Mouse (Mus musculus): ENCODE results near the gene Dgcr8.

DNA sequence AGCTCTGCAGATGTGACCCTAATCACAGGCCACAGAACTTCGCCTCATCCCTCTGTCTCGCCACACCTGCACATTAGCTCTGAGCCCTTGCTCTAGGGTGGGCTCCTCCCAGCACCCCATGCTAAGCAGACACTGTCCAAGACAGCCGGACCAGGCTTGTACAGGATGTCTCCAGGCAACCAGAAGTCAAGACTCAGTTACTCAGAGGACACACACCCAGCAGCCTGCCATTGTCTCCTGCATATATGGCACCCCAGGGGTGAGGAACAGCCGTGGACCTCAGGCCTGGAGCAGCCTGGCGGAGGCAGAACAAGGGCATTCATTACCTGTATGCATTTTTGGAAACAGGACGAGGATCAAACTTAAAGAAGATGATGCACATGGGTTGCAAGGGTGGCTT is 35.0 kb upstream of the Dgcr8 start:
- TF ChIP-seq CTCF (IDR thresholded peaks at IDR 0.05; ENCODE audit: low read depth, low read length) (no peak), POLR2A (IDR thresholded peaks at IDR 0.05; ENCODE audit: extremely low read depth, insufficient read depth, low read length) (no peak)

Measured in liver, adult 2 months (tissue).